Mouse (Mus musculus): ENCODE measurements around the gene 6030468B19Rik. TPM values are rescaled to one million over a fixed set of nuclear protein-coding genes. Genes with fewer than 3 reads are reported as not detected.

Gene 6030468B19Rik
- polyA plus RNA-seq, 1 experiment from 2014 or later: 2.2 TPM

Other genes starting within 250 kb of the 6030468B19Rik start
- gene Tnrc6c, start 143.4 kb upstream of the 6030468B19Rik start, polyA plus RNA-seq (2016; fragmentation: Nextera tagmentation; extraction: Ambion mirVana): 9.4 and 12.4 TPM in 2 replicates
- gene Tmc8, start 15.6 kb upstream of the 6030468B19Rik start, polyA plus RNA-seq (2016; fragmentation: Nextera tagmentation; extraction: Ambion mirVana): 0.78 and 0.93 TPM in 2 replicates
- gene Tmc6, start 15.5 kb upstream of the 6030468B19Rik start, polyA plus RNA-seq (2016; fragmentation: Nextera tagmentation; extraction: Ambion mirVana): 10.1 and 10.5 TPM in 2 replicates
- 0.14 and 0.58 TPM in 2 replicates for gene Gm20708, start 12.0 kb downstream of the 6030468B19Rik start, polyA plus RNA-seq (2016; fragmentation: Nextera tagmentation; extraction: Ambion mirVana)
- 36.2 and 39.4 TPM in 2 replicates for gene Syngr2, start 12.0 kb downstream of the 6030468B19Rik start, polyA plus RNA-seq (2016; fragmentation: Nextera tagmentation; extraction: Ambion mirVana)
- gene Afmid, start 28.3 kb downstream of the 6030468B19Rik start, polyA plus RNA-seq (2016; fragmentation: Nextera tagmentation; extraction: Ambion mirVana): 3.5 TPM in 2 replicates
- 123 and 137 TPM in 2 replicates for gene Tk1, start 28.4 kb downstream of the 6030468B19Rik start, polyA plus RNA-seq (2016; fragmentation: Nextera tagmentation; extraction: Ambion mirVana)
- gene Birc5, start 51.6 kb downstream of the 6030468B19Rik start, polyA plus RNA-seq (2016; fragmentation: Nextera tagmentation; extraction: Ambion mirVana): 373 and 413 TPM in 2 replicates
- not detected in 2 replicates for gene Tmem235, start 63.1 kb downstream of the 6030468B19Rik start, polyA plus RNA-seq (2016; fragmentation: Nextera tagmentation; extraction: Ambion mirVana)
- gene Tha1, start 75.8 kb downstream of the 6030468B19Rik start, polyA plus RNA-seq (2016; fragmentation: Nextera tagmentation; extraction: Ambion mirVana): 5.0 and 5.2 TPM in 2 replicates
- 14.1 and 14.3 TPM in 2 replicates for gene Socs3, start 172.4 kb downstream of the 6030468B19Rik start, polyA plus RNA-seq (2016; fragmentation: Nextera tagmentation; extraction: Ambion mirVana)
- gene Pgs1, start 188.6 kb downstream of the 6030468B19Rik start, polyA plus RNA-seq (2016; fragmentation: Nextera tagmentation; extraction: Ambion mirVana): 45.0 and 46.3 TPM in 2 replicates

Data from midbrain, embryonic 10.5 days (tissue).